Mouse (Mus musculus) forelimb bud, embryonic 11.5 days (tissue): ENCODE measurements at regions not wholly inside any gene's neighbourhood (a gene's known extent, or its start where the extent isn't known, plus 50 kb on each side); places are given as distances from the start of the nearest gene placed in this dataset.

ENCODE experiments used
- DNase-seq: peaks from one replicate; pipeline ENCODE4 v3.0.0-alpha.2; 2012; ENCODE audit warnings: low read depth, low spot score

- DNase-seq: no peak
These were observed 71.2 kb upstream of the Ccdc85a start for GRCm38 (mm10) chr11:28655169-28655846.

GRCm38 (mm10) chr11:28649446-28649845 lies 65.3 kb upstream of the Ccdc85a start:
- DNase-seq: no peak

GRCm38 (mm10) chr11:28648916-28649315 lies 64.8 kb upstream of the Ccdc85a start:
- no peak for DNase-seq

- DNase-seq: no peak
These were observed 55.0 kb upstream of the Ccdc85a start for GRCm38 (mm10) chr11:28639081-28639480.

GRCm38 (mm10) chr11:28636752-28637151 lies 52.6 kb upstream of the Ccdc85a start:
- DNase-seq: no peak
